8 mouse cellular contexts compared by ENCODE assay signal in genomic region chrX:142966008-142966966, GRCm38 (mm10). TPM values are rescaled to one million over a fixed set of nuclear protein-coding genes. Genes with fewer than 3 reads are reported as not detected.
A peak's percentile ranks its signal among the peaks of the same experiment; 100 is the strongest.
DNase-seq lines count a peak whose midpoint lies in the region; ATAC-seq and TF ChIP-seq lines count a peak whose summit lies in the region.

Gene Ammecr1, minus strand, starts transcription at chrX:142966728.

- H3K4me1 ChIP-seq in embryonic facial prominence, embryonic 13.5 days: no peaks in the 10 kb centered on the region
- no peaks in the 10 kb centered on the region; the same call in 1 of the 2 replicates for H3K4me1 ChIP-seq in heart, adult 2 months (ENCODE audit: control insufficient read depth, insufficient read depth, low read length)
- no peaks in the 10 kb centered on the region for H3K4me1 ChIP-seq in limb, embryonic 15.5 days
- no peaks in the 10 kb centered on the region for H3K4me1 ChIP-seq in midbrain, postnatal 0 days (ENCODE audit: insufficient read depth, low read length)

- no peak for TF ChIP-seq CTCF in heart, adult 2 months (IDR thresholded peaks at IDR 0.05)
- no peak for TF ChIP-seq CTCF in midbrain, postnatal 0 days (IDR thresholded peaks at IDR 0.05)

- H3K27ac ChIP-seq in embryonic facial prominence, embryonic 13.5 days: peak within 1 kb of the TSS; percentile 90
- H3K27ac ChIP-seq in heart, adult 2 months: peak within 1 kb of the TSS; percentile 82
- peak within 1 kb of the TSS; percentile 88 for H3K27ac ChIP-seq in limb, embryonic 15.5 days
- H3K27ac ChIP-seq in midbrain, postnatal 0 days (ENCODE audit: low read depth, low read length): peak within 1 kb of the TSS; percentile 84

- H3K27me3 ChIP-seq in embryonic facial prominence, embryonic 13.5 days: peaks cover 34% of the 10 kb centered on the region
- no peaks in the 10 kb centered on the region for H3K27me3 ChIP-seq in heart, adult 2 months (ENCODE audit: control insufficient read depth, insufficient read depth, low read length)
- peaks cover 17% of the 10 kb centered on the region for H3K27me3 ChIP-seq in limb, embryonic 15.5 days
- peaks cover 9% of the 10 kb centered on the region; the same call in 1 of the 2 replicates for H3K27me3 ChIP-seq in midbrain, postnatal 0 days (ENCODE audit: insufficient read depth, low read length)

- H3K4me3 ChIP-seq in embryonic facial prominence, embryonic 13.5 days: peak within 1 kb of the TSS; percentile 65
- peak within 1 kb of the TSS; percentile 64 for H3K4me3 ChIP-seq in heart, adult 2 months
- peak within 1 kb of the TSS; percentile 60 for H3K4me3 ChIP-seq in limb, embryonic 15.5 days
- peak within 1 kb of the TSS; percentile 56 for H3K4me3 ChIP-seq in midbrain, postnatal 0 days (ENCODE audit: low read depth, low read length)

- H3K9ac ChIP-seq in embryonic facial prominence, embryonic 13.5 days: peak within 1 kb of the TSS; percentile 80
- H3K9ac ChIP-seq in heart, adult 2 months (ENCODE audit: low read depth, low read length): peak within 1 kb of the TSS; percentile 97
- peak within 1 kb of the TSS; percentile 77 for H3K9ac ChIP-seq in limb, embryonic 15.5 days
- peak within 1 kb of the TSS; percentile 57 for H3K9ac ChIP-seq in midbrain, postnatal 0 days (replicated peaks; ENCODE audit: low read length, poor library complexity, severe bottlenecking)

- H3K9me3 ChIP-seq in embryonic facial prominence, embryonic 13.5 days: no peaks in the 10 kb centered on the region
- H3K9me3 ChIP-seq in limb, embryonic 15.5 days: no peaks in the 10 kb centered on the region
- no peaks in the 10 kb centered on the region for H3K9me3 ChIP-seq in midbrain, postnatal 0 days (ENCODE audit: low read length)

- H3K79me2 ChIP-seq in heart, adult 2 months (replicated peaks; ENCODE audit: control insufficient read depth, insufficient read depth, low read length): no peaks in the 10 kb centered on the region

- peak; percentile 65 for TF ChIP-seq POLR2A in heart, adult 2 months (IDR thresholded peaks at IDR 0.05; ENCODE audit: insufficient read depth, low read depth, low read length)

- peak within 1 kb of the TSS; percentile 59 for H3K4me2 ChIP-seq in embryonic facial prominence, embryonic 13.5 days
- peak within 1 kb of the TSS; percentile 47 for H3K4me2 ChIP-seq in limb, embryonic 15.5 days
- H3K4me2 ChIP-seq in midbrain, postnatal 0 days (ENCODE audit: low read depth, low read length, poor library complexity, severe bottlenecking): peak within 1 kb of the TSS; percentile 62

- no peaks in the 10 kb centered on the region for H3K36me3 ChIP-seq in embryonic facial prominence, embryonic 13.5 days
- H3K36me3 ChIP-seq in heart, adult 2 months (ENCODE audit: control insufficient read depth, insufficient read depth, low read length): no peaks in the 10 kb centered on the region
- H3K36me3 ChIP-seq in limb, embryonic 15.5 days: no peaks in the 10 kb centered on the region
- H3K36me3 ChIP-seq in midbrain, postnatal 0 days (ENCODE audit: insufficient read depth, low read length): no peaks in the 10 kb centered on the region

- peak; percentile 79 for DNase-seq in A20 (ENCODE audit: low read depth, low spot score)
- peak; percentile 23 to 37 for DNase-seq in adrenal gland, postnatal 4 days (ENCODE audit: low spot score in 2 of 2)
- DNase-seq in heart, adult 2 months: peak; percentile 84 to 88
- DNase-seq in kidney, adult 8-10 months: peak; percentile 59 to 60
- DNase-seq in midbrain, postnatal 0 days (ENCODE audit: low spot score): peak; percentile 83
- DNase-seq in spleen, postnatal 14 days (ENCODE audit: low spot score in 2 of 2): peak; percentile 47 to 59

- no peak for TF ChIP-seq EP300 in heart, adult 2 months (IDR thresholded peaks at IDR 0.05; ENCODE audit: insufficient read depth, low read depth, low read length)

- ATAC-seq in embryonic facial prominence, embryonic 13.5 days (ENCODE audit: insufficient number of reproducible peaks, insufficient read depth, low FRiP score, low TSS enrichment, low read depth): peak; percentile 88
- peak; percentile 90 for ATAC-seq in limb, embryonic 15.5 days (ENCODE audit: insufficient number of reproducible peaks, low FRiP score, low TSS enrichment, low read depth)
- ATAC-seq in midbrain, postnatal 0 days (ENCODE audit: low FRiP score): peak; percentile 92

- WGBS in embryonic facial prominence, embryonic 13.5 days: 22% methylated on average over 79 of the region's 112 CpGs
- 18% methylated on average over 85 of the region's 112 CpGs for WGBS in heart, adult 2 months
- WGBS in limb, embryonic 15.5 days: 21% methylated on average over 63 of the region's 112 CpGs
- 23% methylated on average over 43 of the region's 112 CpGs for WGBS in midbrain, postnatal 0 days

- intact Hi-C loops in heart, adult 2 months (cut with DNase I): loop anchor here (5.0 kb wide), 2 partner anchors 91 to 134 kb away; no protein-coding TSS in a partner anchor

RNA-seq across cellular contexts. Expression of gene Ammecr1, which starts in this region (rescaled TPM):
- 10 to 100 TPM; 17.8 to 18.1 TPM for total RNA-seq in adrenal gland, postnatal 4 days (2021)
- polyA plus RNA-seq in embryonic facial prominence, embryonic 13.5 days (2015; fragmentation: Nextera tagmentation; extraction: Ambion mirVana): 15.2 and 16.3 TPM in 2 replicates
- 10 to 100 TPM; 10.3 to 12.1 TPM for total RNA-seq in heart, adult 2 months (2021)
- polyA plus RNA-seq in heart, adult 2 months (2012; rRNA removed): 1.7 and 3.2 TPM in 2 replicates
- 16.4 and 16.8 TPM in 2 replicates for polyA plus RNA-seq in limb, embryonic 15.5 days (2015; fragmentation: Nextera tagmentation; extraction: Ambion mirVana)
- total RNA-seq in midbrain, postnatal 0 days (2014; rRNA removed): 2.2 and 4.3 TPM in 2 replicates
- polyA plus RNA-seq in midbrain, postnatal 0 days (2015; fragmentation: Nextera tagmentation; extraction: Ambion mirVana): 2.2 and 2.8 TPM in 2 replicates

Comparison
In these comparisons a context has a peak if more than half of its experiments do, and no peak if none do; other contexts are left out.
1. Peak in every context shown above with its lines: DNase-seq, ATAC-seq, H3K4me3 ChIP-seq and H3K27ac ChIP-seq.
2. DNase-seq: peak in every context shown above with its lines; median percentile 86 in heart, adult 2 months; 83 in midbrain, postnatal 0 days; 79 in A20; 60 in kidney, adult 8-10 months; 53 in spleen, postnatal 14 days; 30 in adrenal gland, postnatal 4 days.